Mouse (Mus musculus): Measurements from ENCODE around the gene Ehbp1l1. TPM values are rescaled to one million over a fixed set of nuclear protein-coding genes. Genes with fewer than 3 reads are reported as not detected.

The Ehbp1l1 gene
- polyA plus RNA-seq, 1 experiment from 2014 or later = 10.1 TPM

- 4% methylated on average over 2 of the region's 2 CpGs for WGBS
- Histone ChIP-seq H3K27me3 (replicated peaks) (no peaks in the 10 kb centered on the region), H3K9me3 (no peaks in the 10 kb centered on the region), H3K4me2 (replicated peaks) (no peak overlapping the region), H3K36me3 (peaks cover 85% of the 10 kb centered on the region), H3K27ac (no peak overlapping the region), H3K9ac (no peak overlapping the region), H3K4me3 (no peak overlapping the region), H3K4me1 (peaks cover 13% of the 10 kb centered on the region)
- ATAC-seq (ENCODE audit: low FRiP score, low read depth) = no peak
Observed at GRCm38 (mm10) chr19:5713730-5714129, 12.4 kb downstream of the Ehbp1l1 start.

GRCm38 (mm10) chr19:5713255-5713654 lies 12.9 kb downstream of the Ehbp1l1 start:
- Histone ChIP-seq H3K27me3 (replicated peaks) (no peaks in the 10 kb centered on the region), H3K36me3 (peaks cover 86% of the 10 kb centered on the region), H3K4me2 (replicated peaks) (no peak overlapping the region), H3K9ac (no peak overlapping the region), H3K4me3 (no peak overlapping the region), H3K27ac (no peak overlapping the region), H3K4me1 (peaks cover 13% of the 10 kb centered on the region), H3K9me3 (no peaks in the 10 kb centered on the region)
- no peak for ATAC-seq (ENCODE audit: low FRiP score, low read depth)
- 75% methylated on average over 5 of the region's 5 CpGs for WGBS

- no peak overlapping the region for H3K4me2 ChIP-seq (replicated peaks)
- H3K27me3 ChIP-seq (replicated peaks) = no peaks in the 10 kb centered on the region
- H3K36me3 ChIP-seq = peaks cover 81% of the 10 kb centered on the region
- no peaks in the 10 kb centered on the region for H3K9me3 ChIP-seq
- H3K4me3 ChIP-seq = no peak overlapping the region
- peaks cover 13% of the 10 kb centered on the region for H3K4me1 ChIP-seq
- no peak overlapping the region for H3K9ac ChIP-seq
- WGBS = 93% methylated on average over 14 of the region's 14 CpGs
- H3K27ac ChIP-seq = no peak overlapping the region
- ATAC-seq (ENCODE audit: low FRiP score, low read depth) = no peak
Observed at GRCm38 (mm10) chr19:5711907-5712460, 14.1 kb downstream of the Ehbp1l1 start.

- no peak overlapping the region for H3K4me2 ChIP-seq (replicated peaks)
- no peaks in the 10 kb centered on the region for H3K9me3 ChIP-seq
- no peaks in the 10 kb centered on the region for H3K27me3 ChIP-seq (replicated peaks)
- H3K4me1 ChIP-seq = peaks cover 10% of the 10 kb centered on the region; the same call in 1 of the 2 replicates
- H3K36me3 ChIP-seq = peaks cover 84% of the 10 kb centered on the region
- WGBS = 7% methylated on average over 3 of the region's 3 CpGs
- ATAC-seq (ENCODE audit: low FRiP score, low read depth) = no peak
- H3K4me3 ChIP-seq = no peak overlapping the region
- no peak overlapping the region for H3K9ac ChIP-seq
- no peak overlapping the region for H3K27ac ChIP-seq
Observed at GRCm38 (mm10) chr19:5711218-5711617, 14.9 kb downstream of the Ehbp1l1 start.

GRCm38 (mm10) chr19:5710581-5710980 lies 15.5 kb downstream of the Ehbp1l1 start:
- H3K36me3 ChIP-seq = peaks cover 83% of the 10 kb centered on the region
- no peak overlapping the region for H3K4me3 ChIP-seq
- ATAC-seq (ENCODE audit: low FRiP score, low read depth) = no peak
- no peak overlapping the region for H3K9ac ChIP-seq
- H3K4me1 ChIP-seq = peaks cover 4% of the 10 kb centered on the region; the same call in 1 of the 2 replicates
- no peak overlapping the region for H3K27ac ChIP-seq
- no peaks in the 10 kb centered on the region for H3K9me3 ChIP-seq
- H3K27me3 ChIP-seq (replicated peaks) = no peaks in the 10 kb centered on the region
- WGBS = 80% methylated on average over 8 of the region's 8 CpGs
- no peak overlapping the region for H3K4me2 ChIP-seq (replicated peaks)

GRCm38 (mm10) chr19:5710068-5710467 lies 16.0 kb downstream of the Ehbp1l1 start:
- Histone ChIP-seq H3K4me2 (replicated peaks) (no peak overlapping the region), H3K9ac (no peak overlapping the region), H3K4me3 (no peak overlapping the region), H3K27ac (no peak overlapping the region), H3K4me1 (no peaks in the 10 kb centered on the region; the same call in 1 of the 2 replicates), H3K9me3 (no peaks in the 10 kb centered on the region), H3K36me3 (peaks cover 79% of the 10 kb centered on the region), H3K27me3 (replicated peaks) (no peaks in the 10 kb centered on the region)
- ATAC-seq (ENCODE audit: low FRiP score, low read depth) = no peak
- WGBS = 95% methylated on average over 6 of the region's 6 CpGs

GRCm38 (mm10) chr19:5704801-5705571 lies 21.1 kb downstream of the Ehbp1l1 start:
- no peak overlapping the region for H3K9ac ChIP-seq
- no peaks in the 10 kb centered on the region for H3K27me3 ChIP-seq (replicated peaks)
- WGBS = 52% methylated on average over 10 of the region's 10 CpGs
- no peak for ATAC-seq (ENCODE audit: low FRiP score, low read depth)
- H3K4me2 ChIP-seq (replicated peaks) = no peak overlapping the region
- H3K4me1 ChIP-seq = 0 out of 2 replicates have a peak, but pooled peaks cover 2% of the 10 kb centered on the region
- H3K36me3 ChIP-seq = peaks cover 73% of the 10 kb centered on the region
- H3K4me3 ChIP-seq = no peak overlapping the region
- no peaks in the 10 kb centered on the region for H3K9me3 ChIP-seq
- H3K27ac ChIP-seq = no peak overlapping the region

- Histone ChIP-seq H3K4me3 (no peak within 1 kb of the TSS), H3K4me2 (replicated peaks) (no peak within 1 kb of the TSS), H3K9ac (no peak within 1 kb of the TSS), H3K4me1 (0 out of 2 replicates have a peak, but pooled peaks cover 2% of the 10 kb centered on the region), H3K27ac (no peak within 1 kb of the TSS), H3K9me3 (no peaks in the 10 kb centered on the region), H3K27me3 (replicated peaks) (no peaks in the 10 kb centered on the region), H3K36me3 (peaks cover 74% of the 10 kb centered on the region)
- ATAC-seq (ENCODE audit: low FRiP score, low read depth) = no peak
- WGBS = 81% methylated on average over 17 of the region's 17 CpGs
Observed at GRCm38 (mm10) chr19:5704163-5704800, 21.8 kb downstream of the Ehbp1l1 start, which contains the start of gene Kcnk7. Gene Kcnk7, plus strand, starts transcription at chr19:5704367.

- H3K27ac ChIP-seq = no peak overlapping the region
- no peak for ATAC-seq (ENCODE audit: low FRiP score, low read depth)
- H3K4me3 ChIP-seq = 0 out of 2 replicates have a peak overlapping the region, but pooled peaks have one; percentile 23
- peaks cover 28% of the 10 kb centered on the region for H3K4me1 ChIP-seq
- H3K27me3 ChIP-seq (replicated peaks) = peaks cover 6% of the 10 kb centered on the region; the same call in 1 of the 2 replicates
- peaks cover 84% of the 10 kb centered on the region for H3K36me3 ChIP-seq
- peak overlapping the region; percentile 63 for H3K4me2 ChIP-seq (replicated peaks)
- H3K9me3 ChIP-seq = no peaks in the 10 kb centered on the region
- peak overlapping the region; percentile 33; the same call in 1 of the 2 replicates for H3K9ac ChIP-seq
- WGBS = 6% methylated on average over 41 of the region's 41 CpGs
Observed at GRCm38 (mm10) chr19:5695849-5696462, 30.2 kb downstream of the Ehbp1l1 start.

GRCm38 (mm10) chr19:5693801-5694200 lies 32.3 kb downstream of the Ehbp1l1 start:
- Histone ChIP-seq H3K27ac (no peak overlapping the region), H3K9ac (no peak overlapping the region), H3K4me2 (replicated peaks) (peak overlapping the region; percentile 3; the same call in 1 of the 2 replicates), H3K36me3 (peaks cover 68% of the 10 kb centered on the region), H3K9me3 (no peaks in the 10 kb centered on the region), H3K4me1 (peaks cover 44% of the 10 kb centered on the region), H3K4me3 (no peak overlapping the region), H3K27me3 (replicated peaks) (peaks cover 6% of the 10 kb centered on the region; the same call in 1 of the 2 replicates)
- 90% methylated on average over 6 of the region's 6 CpGs for WGBS
- no peak for ATAC-seq (ENCODE audit: low FRiP score, low read depth)

GRCm38 (mm10) chr19:5692913-5693396 lies 33.2 kb downstream of the Ehbp1l1 start:
- H3K9me3 ChIP-seq = no peaks in the 10 kb centered on the region
- H3K9ac ChIP-seq = 0 out of 2 replicates have a peak overlapping the region, but pooled peaks have one; percentile 89
- H3K4me1 ChIP-seq = peaks cover 47% of the 10 kb centered on the region
- WGBS = 84% methylated on average over 10 of the region's 10 CpGs
- peaks cover 61% of the 10 kb centered on the region for H3K36me3 ChIP-seq
- no peak overlapping the region for H3K4me3 ChIP-seq
- ATAC-seq (ENCODE audit: low FRiP score, low read depth) = no peak
- H3K27me3 ChIP-seq (replicated peaks) = peaks cover 6% of the 10 kb centered on the region; the same call in 1 of the 2 replicates
- no peak overlapping the region for H3K27ac ChIP-seq
- peak overlapping the region; percentile 100 for H3K4me2 ChIP-seq (replicated peaks)

All from neural tube, embryonic 12.5 days (tissue).